Mouse (Mus musculus): Measurements from ENCODE around the gene Dmbt1. TPM values are rescaled to one million over a fixed set of nuclear protein-coding genes. Genes with fewer than 3 reads are reported as not detected.
"Not testable (repeated sequence)": the region's sequence is repeated elsewhere in the genome, so short reads cannot be mapped to it uniquely, and the experiment has no call there.

The Dmbt1 gene
- polyA plus RNA-seq, 1 experiment from 2014 or later, result not detected

DNA sequence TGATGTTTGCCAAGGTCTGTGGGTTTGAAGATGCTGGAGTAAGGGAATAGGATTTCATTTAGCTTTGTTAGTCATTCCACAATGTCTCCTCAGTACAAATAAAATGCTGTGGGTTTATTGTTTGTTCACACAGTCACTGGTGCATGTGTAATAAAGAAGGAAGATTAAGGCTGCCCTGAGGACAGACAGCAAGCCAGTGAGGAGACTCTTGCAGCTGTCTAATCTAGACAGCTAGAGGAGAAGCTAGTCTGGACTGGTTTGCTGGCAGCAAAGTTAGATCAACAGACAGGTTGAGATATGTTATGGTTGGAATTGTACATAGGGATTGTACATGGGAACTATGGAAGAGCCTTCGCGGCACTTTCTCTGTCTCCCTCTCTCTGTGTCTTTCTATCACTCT lies 24.6 kb upstream of the Dmbt1 start:
- 78% methylated on average over 2 of the region's 2 CpGs for WGBS
- H3K4me1 ChIP-seq, result no peaks in the 10 kb centered on the region
- no peak overlapping the region for H3K4me2 ChIP-seq (replicated peaks)
- no peak overlapping the region for H3K4me3 ChIP-seq
- H3K27ac ChIP-seq (replicated peaks), result no peak overlapping the region
- no peaks in the 10 kb centered on the region for H3K36me3 ChIP-seq
- H3K27me3 ChIP-seq, result no peaks in the 10 kb centered on the region
- peaks cover 7% of the 10 kb centered on the region; the same call in 1 of the 2 replicates for H3K9me3 ChIP-seq
- no peak for ATAC-seq (ENCODE audit: low FRiP score, low read depth)
- no peak overlapping the region for H3K9ac ChIP-seq (replicated peaks)

- Histone ChIP-seq H3K4me3 (no peak overlapping the region), H3K4me1 (no peaks in the 10 kb centered on the region), H3K27me3 (no peaks in the 10 kb centered on the region), H3K9me3 (peaks cover 7% of the 10 kb centered on the region; the same call in 1 of the 2 replicates), H3K4me2 (replicated peaks) (no peak overlapping the region), H3K27ac (replicated peaks) (no peak overlapping the region), H3K9ac (replicated peaks) (no peak overlapping the region), H3K36me3 (no peaks in the 10 kb centered on the region)
- no peak for ATAC-seq (ENCODE audit: low FRiP score, low read depth)
- WGBS, result 86% methylated on average over 5 of the region's 5 CpGs
Measured at GRCm38 (mm10) chr7:131009178-131009577, 22.7 kb upstream of the Dmbt1 start.

DNA sequence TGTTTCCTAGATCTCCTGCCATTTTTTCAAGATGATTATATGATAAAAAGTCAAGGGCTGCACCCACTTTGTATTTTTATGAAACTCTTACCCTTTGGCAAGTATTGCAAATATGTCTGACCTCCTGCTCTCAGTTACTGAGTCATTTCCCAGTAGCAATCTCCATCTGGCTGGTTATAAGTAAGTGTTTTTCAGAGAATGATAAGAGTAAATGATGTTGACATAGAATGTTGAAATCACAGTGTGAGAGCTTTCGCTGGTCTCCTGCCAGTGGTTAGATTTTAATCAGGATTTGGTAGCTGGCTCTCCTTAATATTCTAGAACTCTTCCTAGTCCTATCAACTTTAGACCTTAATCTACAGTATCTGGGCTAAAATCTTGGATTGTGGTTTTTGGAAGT lies 20.0 kb upstream of the Dmbt1 start:
- H3K9me3 ChIP-seq, result peaks cover 6% of the 10 kb centered on the region
- H3K4me3 ChIP-seq, result no peak overlapping the region
- no peak overlapping the region for H3K27ac ChIP-seq (replicated peaks)
- no peak for ATAC-seq (ENCODE audit: low FRiP score, low read depth)
- H3K4me1 ChIP-seq, result no peaks in the 10 kb centered on the region
- no peak overlapping the region for H3K9ac ChIP-seq (replicated peaks)
- no peaks in the 10 kb centered on the region for H3K27me3 ChIP-seq
- WGBS, result 81% methylated on average over 1 of the region's 1 CpGs
- no peak overlapping the region for H3K4me2 ChIP-seq (replicated peaks)
- no peaks in the 10 kb centered on the region for H3K36me3 ChIP-seq

- H3K9me3 ChIP-seq, result peaks cover 5% of the 10 kb centered on the region
Measured at GRCm38 (mm10) chr7:131019181-131019580, 12.7 kb upstream of the Dmbt1 start.

GRCm38 (mm10) chr7:131024807-131025206 lies 7.0 kb upstream of the Dmbt1 start:
- no peak for ATAC-seq (ENCODE audit: low FRiP score, low read depth)
- H3K27ac ChIP-seq (replicated peaks), result no peak overlapping the region
- WGBS, result 90% methylated on average over 1 of the region's 1 CpGs
- no peaks in the 10 kb centered on the region for H3K36me3 ChIP-seq
- peaks cover 5% of the 10 kb centered on the region; the same call in 1 of the 2 replicates for H3K4me1 ChIP-seq
- H3K4me2 ChIP-seq (replicated peaks), result no peak overlapping the region
- no peaks in the 10 kb centered on the region for H3K27me3 ChIP-seq
- no peaks in the 10 kb centered on the region for H3K9me3 ChIP-seq
- no peak overlapping the region for H3K9ac ChIP-seq (replicated peaks)
- H3K4me3 ChIP-seq, result no peak overlapping the region

More at GRCm38 (mm10) chr7:131019181-131019580, 12.7 kb upstream of the Dmbt1 start:
- Histone ChIP-seq H3K27me3 (no peaks in the 10 kb centered on the region), H3K27ac (replicated peaks) (no peak overlapping the region), H3K4me1 (no peaks in the 10 kb centered on the region), H3K4me3 (no peak overlapping the region), H3K4me2 (replicated peaks) (no peak overlapping the region), H3K9ac (replicated peaks) (no peak overlapping the region), H3K36me3 (no peaks in the 10 kb centered on the region)
- WGBS, result 91% methylated on average over 2 of the region's 2 CpGs
- no peak for ATAC-seq (ENCODE audit: low FRiP score, low read depth)

- 90% methylated on average over 1 of the region's 1 CpGs for WGBS
- H3K9ac ChIP-seq (replicated peaks), result no peak overlapping the region
Measured at GRCm38 (mm10) chr7:131027557-131027956, 4.3 kb upstream of the Dmbt1 start.

DNA sequence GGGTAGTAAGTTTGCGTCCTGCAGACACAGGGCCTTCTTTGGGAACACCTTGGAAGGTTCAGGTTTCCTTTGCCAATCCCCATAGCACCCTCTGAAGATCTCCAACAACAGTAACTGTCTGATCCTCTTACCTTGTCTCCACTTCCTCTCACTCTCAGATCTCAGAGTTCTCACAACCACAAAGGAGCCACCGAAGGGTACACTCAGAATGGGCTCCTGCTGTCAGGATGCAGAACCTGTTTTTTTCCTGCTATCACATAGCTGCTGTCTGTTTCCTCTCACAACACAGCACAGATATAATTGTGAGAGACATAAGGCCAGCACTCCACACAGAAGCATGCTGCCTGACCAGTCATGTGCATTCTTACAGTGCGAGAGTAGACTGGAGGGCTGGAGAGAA lies 4.5 kb downstream of the Dmbt1 start:
- Histone ChIP-seq H3K4me1 (no peaks in the 10 kb centered on the region), H3K9ac (replicated peaks) (no peak overlapping the region), H3K27me3 (no peaks in the 10 kb centered on the region), H3K4me3 (no peak overlapping the region), H3K36me3 (no peaks in the 10 kb centered on the region), H3K9me3 (no peaks in the 10 kb centered on the region), H3K27ac (replicated peaks) (no peak overlapping the region), H3K4me2 (replicated peaks) (no peak overlapping the region)
- WGBS, result 88% methylated on average over 3 of the region's 3 CpGs
- ATAC-seq (ENCODE audit: low FRiP score, low read depth), result no peak

More at GRCm38 (mm10) chr7:131027557-131027956, 4.3 kb upstream of the Dmbt1 start:
- Histone ChIP-seq H3K27ac (replicated peaks) (no peak overlapping the region), H3K36me3 (no peaks in the 10 kb centered on the region), H3K9me3 (no peaks in the 10 kb centered on the region), H3K27me3 (no peaks in the 10 kb centered on the region), H3K4me2 (replicated peaks) (no peak overlapping the region), H3K4me3 (no peak overlapping the region), H3K4me1 (peaks cover 5% of the 10 kb centered on the region; the same call in 1 of the 2 replicates)
- ATAC-seq (ENCODE audit: low FRiP score, low read depth), result no peak

DNA sequence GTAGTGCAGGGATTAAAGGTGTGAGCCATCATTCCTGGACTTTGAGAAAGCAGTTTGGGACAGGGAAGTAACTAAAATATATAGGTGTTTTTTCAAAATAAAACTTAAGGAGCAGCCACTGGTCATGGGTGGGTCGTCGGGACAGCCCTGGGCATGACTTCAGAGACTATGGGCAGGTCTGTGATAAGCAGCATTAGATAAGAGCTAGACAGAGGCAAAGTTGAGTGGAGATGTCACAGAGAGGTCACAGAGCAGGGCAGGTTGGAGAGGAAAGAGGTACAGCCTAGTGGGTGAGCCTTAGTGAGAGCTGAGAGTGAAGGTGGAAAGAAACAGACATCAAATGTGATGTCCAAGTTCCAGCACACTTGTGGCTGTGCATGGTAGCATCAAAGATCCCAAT lies 5.2 kb downstream of the Dmbt1 start:
- Histone ChIP-seq H3K9me3 (no peaks in the 10 kb centered on the region), H3K4me1 (no peaks in the 10 kb centered on the region), H3K4me2 (replicated peaks) (no peak overlapping the region), H3K27me3 (no peaks in the 10 kb centered on the region), H3K27ac (replicated peaks) (no peak overlapping the region), H3K4me3 (no peak overlapping the region), H3K36me3 (no peaks in the 10 kb centered on the region), H3K9ac (replicated peaks) (no peak overlapping the region)
- ATAC-seq (ENCODE audit: low FRiP score, low read depth), result no peak
- 85% methylated on average over 2 of the region's 2 CpGs for WGBS

DNA sequence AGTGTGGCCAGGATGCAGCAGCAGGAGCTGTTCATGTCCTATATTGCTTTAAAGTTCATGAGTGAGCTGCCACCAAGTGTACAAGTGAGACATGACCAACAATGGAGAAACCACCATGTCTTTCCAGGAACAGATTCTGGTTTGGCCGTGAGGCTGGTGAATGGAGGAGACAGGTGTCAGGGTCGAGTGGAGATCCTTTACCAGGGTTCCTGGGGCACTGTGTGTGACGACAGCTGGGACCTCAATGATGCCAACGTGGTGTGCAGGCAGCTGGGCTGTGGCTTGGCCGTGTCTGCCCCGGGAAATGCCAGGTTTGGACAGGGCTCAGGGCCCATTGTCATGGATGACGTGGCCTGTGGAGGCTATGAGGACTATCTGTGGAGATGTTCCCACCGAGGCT lies 8.9 kb downstream of the Dmbt1 start:
- not testable (repeated sequence) for H3K27ac ChIP-seq (replicated peaks); H3K4me1 ChIP-seq; H3K36me3 ChIP-seq; H3K4me3 ChIP-seq; H3K4me2 ChIP-seq (replicated peaks); H3K9me3 ChIP-seq; ATAC-seq (ENCODE audit: low FRiP score, low read depth); H3K27me3 ChIP-seq; H3K9ac ChIP-seq (replicated peaks)
- 90% methylated on average over 8 of the region's 8 CpGs for WGBS

- ATAC-seq (ENCODE audit: low FRiP score, low read depth), result no peak
- WGBS, result 62% methylated on average over 1 of the region's 1 CpGs
- Histone ChIP-seq H3K36me3 (no peaks in the 10 kb centered on the region), H3K4me1 (no peaks in the 10 kb centered on the region), H3K9ac (replicated peaks) (no peak overlapping the region), H3K4me3 (no peak overlapping the region), H3K4me2 (replicated peaks) (no peak overlapping the region), H3K27ac (replicated peaks) (no peak overlapping the region), H3K27me3 (no peaks in the 10 kb centered on the region), H3K9me3 (no peaks in the 10 kb centered on the region)
Measured at GRCm38 (mm10) chr7:131042657-131043056, 10.8 kb downstream of the Dmbt1 start.

DNA sequence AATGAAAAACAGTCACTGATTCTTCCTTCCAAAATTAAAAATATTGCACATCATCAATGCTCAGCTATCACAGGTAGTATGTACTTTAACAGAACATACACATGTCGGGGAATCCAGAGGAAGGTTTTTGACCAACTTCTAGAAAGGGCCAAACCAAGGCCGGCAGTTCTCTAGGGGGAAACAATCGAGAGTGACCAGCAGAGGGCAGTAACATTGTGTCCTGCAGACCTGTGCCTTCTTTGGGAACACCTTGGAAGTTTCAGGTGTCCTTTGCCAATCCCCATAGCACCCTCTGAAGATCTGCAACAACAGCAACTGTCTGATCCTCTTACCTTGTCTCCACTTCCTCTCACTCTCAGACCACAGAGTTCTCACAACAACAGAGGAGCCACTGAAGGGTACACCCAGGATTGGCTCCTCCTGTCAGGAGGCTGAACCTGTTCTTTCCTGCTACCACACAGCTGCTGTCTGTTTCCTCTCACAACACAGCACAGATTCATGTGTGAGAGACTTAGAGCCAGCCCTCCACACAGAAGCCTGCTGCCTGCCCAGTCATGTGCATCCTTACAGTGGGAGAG lies 13.5 kb downstream of the Dmbt1 start:
- ATAC-seq (ENCODE audit: low FRiP score, low read depth); H3K27ac ChIP-seq (replicated peaks); H3K4me3 ChIP-seq; H3K9ac ChIP-seq (replicated peaks); H3K4me1 ChIP-seq; H3K36me3 ChIP-seq; H3K9me3 ChIP-seq; H3K27me3 ChIP-seq; H3K4me2 ChIP-seq (replicated peaks): not testable (repeated sequence)
- 30% methylated on average over 3 of the region's 3 CpGs for WGBS

DNA sequence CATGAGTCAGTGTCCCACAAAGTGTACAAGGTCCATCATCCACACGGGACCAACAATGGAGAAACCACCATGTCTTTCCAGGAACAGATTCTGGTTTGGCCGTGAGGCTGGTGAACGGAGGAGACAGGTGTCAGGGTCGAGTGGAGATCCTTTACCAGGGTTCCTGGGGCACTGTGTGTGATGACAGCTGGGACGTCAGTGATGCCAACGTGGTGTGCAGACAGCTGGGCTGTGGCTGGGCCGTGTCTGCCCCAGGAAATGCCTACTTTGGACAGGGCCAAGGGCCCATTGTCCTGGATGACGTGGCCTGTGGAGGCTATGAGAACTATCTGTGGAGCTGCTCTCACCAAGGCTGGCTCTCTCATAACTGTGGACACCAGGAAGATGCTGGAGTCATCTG lies 18.0 kb downstream of the Dmbt1 start:
- H3K27me3 ChIP-seq; H3K4me3 ChIP-seq; H3K36me3 ChIP-seq; ATAC-seq (ENCODE audit: low FRiP score, low read depth); H3K4me2 ChIP-seq (replicated peaks); H3K27ac ChIP-seq (replicated peaks); H3K9me3 ChIP-seq; H3K4me1 ChIP-seq; H3K9ac ChIP-seq (replicated peaks): not testable (repeated sequence)
- 84% methylated on average over 8 of the region's 8 CpGs for WGBS

DNA sequence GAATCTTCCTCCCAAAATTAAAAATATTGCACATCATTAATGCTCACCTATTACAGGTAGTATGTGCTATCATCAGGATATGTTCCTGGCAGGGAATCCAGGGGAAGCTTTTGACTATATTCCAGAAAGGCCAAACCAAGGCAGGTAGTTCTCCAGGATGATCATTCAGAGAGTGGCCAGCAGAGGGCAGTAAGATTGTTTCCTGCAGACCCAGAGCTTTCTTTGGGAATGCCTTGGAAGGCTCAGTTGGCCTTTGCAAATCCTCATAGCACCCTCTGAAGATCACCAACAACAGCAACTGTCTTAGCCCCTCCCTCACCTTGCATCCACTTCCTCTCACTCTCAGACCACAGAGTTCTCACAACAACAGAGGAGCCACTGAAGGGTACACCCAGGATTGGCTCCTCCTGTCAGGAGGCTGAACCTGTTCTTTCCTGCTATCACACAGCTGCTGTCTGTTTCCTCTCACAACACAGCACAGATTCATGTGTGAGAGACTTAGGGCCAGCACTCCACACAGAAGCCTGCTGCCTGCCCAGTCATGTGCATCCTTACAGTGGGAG lies 23.0 kb downstream of the Dmbt1 start:
- Histone ChIP-seq H3K9me3 (no peaks in the 10 kb centered on the region), H3K9ac (replicated peaks) (no peak overlapping the region), H3K27me3 (no peaks in the 10 kb centered on the region), H3K4me1 (no peaks in the 10 kb centered on the region), H3K4me3 (no peak overlapping the region), H3K27ac (replicated peaks) (no peak overlapping the region), H3K36me3 (no peaks in the 10 kb centered on the region), H3K4me2 (replicated peaks) (no peak overlapping the region)
- ATAC-seq (ENCODE audit: low FRiP score, low read depth), result no peak
